Mouse (Mus musculus) liver, adult 2 months (tissue): ENCODE measurements at regions not wholly inside any gene's neighbourhood (a gene's known extent, or its start where the extent isn't known, plus 50 kb on each side); places are given as distances from the start of the nearest gene placed in this dataset.
"Not testable (repeated sequence)": the region's sequence is repeated elsewhere in the genome, so short reads cannot be mapped to it uniquely, and the experiment has no call there.

Experiments used
- DNase-seq: peaks from one replicate; pipeline ENCODE4 v3.0.0-alpha.2; 2011; ENCODE audit warnings: low read depth, low spot score; ENCODE audit errors: extremely low read depth
- H3K27ac ChIP-seq: fragments of 200-500 bp; replicated peaks from 2 replicates; pipeline ENCODE4 v1.5.1; 2012; ENCODE audit warnings: low read depth, mild to moderate bottlenecking, control low read depth, inconsistent platforms, low read length; ENCODE audit not compliant: insufficient read depth
- H3K27me3 ChIP-seq: fragments of 200-500 bp; 2 replicates; pipeline ENCODE4 v1.6.1; 2012; ENCODE audit warnings: mild to moderate bottlenecking, moderate library complexity, low read length, inconsistent platforms; ENCODE audit not compliant: control insufficient read depth, insufficient read depth
- H3K36me3 ChIP-seq: fragments of 200-500 bp; 2 replicates; pipeline ENCODE4 v1.6.1; 2012; ENCODE audit warnings: low read length, inconsistent platforms; ENCODE audit not compliant: control insufficient read depth, insufficient read depth
- H3K4me1 ChIP-seq: fragments of 200-500 bp; 2 replicates; pipeline ENCODE4 v1.6.1; 2011; ENCODE audit warnings: low read length; ENCODE audit not compliant: control insufficient read depth, insufficient read depth
- H3K4me3 ChIP-seq: fragments of 200-500 bp; 2 replicates; pipeline ENCODE4 v1.5.1; 2011; ENCODE audit warnings: low read depth, mild to moderate bottlenecking, control low read depth, low read length, moderate library complexity; ENCODE audit not compliant: insufficient read depth
- H3K79me2 ChIP-seq: fragments of 200-500 bp; 2 replicates; pipeline ENCODE4 v1.6.1; 2012; ENCODE audit warnings: inconsistent platforms, mild to moderate bottlenecking, low read length, moderate library complexity; ENCODE audit not compliant: control insufficient read depth, insufficient read depth
- H3K9ac ChIP-seq: fragments of 200-500 bp; 2 replicates; pipeline ENCODE4 v1.6.1; 2012; ENCODE audit warnings: low read depth, mild to moderate bottlenecking, control low read depth, inconsistent platforms, low read length
- CTCF ChIP-seq: fragments of 200-500 bp; IDR thresholded peaks from 2 replicates; pipeline ENCODE4 v1.5.1; 2011; ENCODE audit warnings: low read depth, low read length, control low read depth
- POLR2A ChIP-seq: fragments of 200-500 bp; IDR thresholded peaks from 2 replicates; pipeline ENCODE4 v1.6.1; 2011; ENCODE audit warnings: low read length, control low read depth; ENCODE audit not compliant: insufficient read depth; ENCODE audit errors: extremely low read depth
- WGBS: fragments of 180-500 bp; shearing (Covaris S2); methylation state at CpG from one replicate; pipeline ENCODE4 v1.1.7; 2018; 5-methylcytosine and 5-hydroxymethylcytosine counted together

DNA sequence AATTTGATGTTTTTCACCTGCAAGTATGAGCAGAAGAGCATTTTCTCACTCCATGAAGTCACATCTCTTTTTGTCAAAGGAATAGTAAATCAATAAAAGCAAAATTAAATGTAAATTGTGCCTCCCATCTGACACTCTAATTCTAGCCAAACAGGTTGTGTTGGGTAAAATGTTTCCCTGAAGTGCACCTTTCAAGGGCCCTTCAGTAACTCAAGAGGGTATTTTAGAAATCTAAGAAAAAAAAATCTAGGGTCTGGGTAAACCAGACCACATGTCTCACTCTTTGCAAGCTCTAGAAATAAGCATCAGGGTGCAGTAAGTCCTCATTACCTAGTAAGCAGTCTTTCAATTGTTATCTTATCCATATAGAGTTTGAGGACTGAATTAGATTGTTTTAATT is 521.2 kb downstream of the Serpinb8 start:
- DNase-seq = no peak
- H3K9ac ChIP-seq = no peak overlapping the region
- H3K4me3 ChIP-seq = no peak overlapping the region
- H3K79me2 ChIP-seq = no peaks in the 10 kb centered on the region
- H3K27ac ChIP-seq = no peak overlapping the region
- no peak for TF ChIP-seq CTCF
- TF ChIP-seq POLR2A = no peak
- H3K27me3 ChIP-seq = no peaks in the 10 kb centered on the region
- no peaks in the 10 kb centered on the region for H3K4me1 ChIP-seq
- no peaks in the 10 kb centered on the region for H3K36me3 ChIP-seq

DNA sequence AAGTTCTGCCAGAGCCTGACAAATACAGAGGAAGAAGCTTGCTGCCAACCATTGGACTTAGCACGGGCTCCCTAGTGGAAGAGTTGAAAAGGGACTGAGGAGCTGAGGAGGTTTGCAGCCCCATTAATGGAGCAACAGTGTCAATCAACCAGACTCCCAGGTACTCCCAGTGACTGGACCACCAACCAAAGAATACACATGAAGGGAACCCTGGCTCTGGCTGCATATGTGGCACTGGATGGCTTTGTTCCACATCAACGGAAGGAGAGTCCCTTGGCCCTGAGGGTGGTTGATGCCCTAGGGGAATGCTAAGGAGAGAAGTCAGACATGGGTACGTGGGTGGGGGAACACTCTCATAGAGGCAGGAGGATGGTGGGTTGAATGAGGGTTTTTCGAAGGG is 537.6 kb downstream of the Serpinb8 start:
- no peak for DNase-seq
- Histone ChIP-seq H3K27me3 (no peaks in the 10 kb centered on the region), H3K4me1 (no peaks in the 10 kb centered on the region), H3K4me3 (no peak overlapping the region), H3K9ac (no peak overlapping the region), H3K27ac (no peak overlapping the region), H3K79me2 (no peaks in the 10 kb centered on the region), H3K36me3 (no peaks in the 10 kb centered on the region)
- TF ChIP-seq CTCF (no peak), POLR2A (no peak)
- 70% methylated on average over 4 of the region's 4 CpGs for WGBS

DNA sequence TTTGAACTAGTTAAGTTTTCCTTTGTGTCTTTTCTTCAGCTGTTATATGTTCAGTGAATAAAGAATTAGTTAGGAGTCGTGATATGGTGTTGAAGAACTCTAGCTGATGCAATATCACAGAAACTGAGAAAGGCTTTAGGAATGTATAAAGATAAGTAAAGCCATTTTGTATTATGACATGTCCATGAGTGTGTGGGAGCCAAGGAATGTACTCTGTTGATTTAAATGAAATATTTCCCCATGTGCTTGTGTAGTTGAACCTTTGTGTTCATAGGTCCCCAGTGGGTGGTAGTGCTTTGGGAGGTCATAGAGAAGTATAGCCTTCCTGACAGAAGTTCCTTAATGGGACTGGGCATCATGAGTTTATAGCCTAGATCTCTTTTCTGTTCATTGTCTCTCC is 542.2 kb downstream of the Serpinb8 start:
- no peaks in the 10 kb centered on the region for H3K36me3 ChIP-seq
- no peaks in the 10 kb centered on the region for H3K27me3 ChIP-seq
- TF ChIP-seq POLR2A = no peak
- no peak for TF ChIP-seq CTCF
- H3K4me1 ChIP-seq = no peaks in the 10 kb centered on the region
- H3K4me3 ChIP-seq = no peak overlapping the region
- 54% methylated on average over 1 of the region's 1 CpGs for WGBS
- no peaks in the 10 kb centered on the region for H3K79me2 ChIP-seq
- H3K27ac ChIP-seq = no peak overlapping the region
- no peak for DNase-seq
- H3K9ac ChIP-seq = no peak overlapping the region

DNA sequence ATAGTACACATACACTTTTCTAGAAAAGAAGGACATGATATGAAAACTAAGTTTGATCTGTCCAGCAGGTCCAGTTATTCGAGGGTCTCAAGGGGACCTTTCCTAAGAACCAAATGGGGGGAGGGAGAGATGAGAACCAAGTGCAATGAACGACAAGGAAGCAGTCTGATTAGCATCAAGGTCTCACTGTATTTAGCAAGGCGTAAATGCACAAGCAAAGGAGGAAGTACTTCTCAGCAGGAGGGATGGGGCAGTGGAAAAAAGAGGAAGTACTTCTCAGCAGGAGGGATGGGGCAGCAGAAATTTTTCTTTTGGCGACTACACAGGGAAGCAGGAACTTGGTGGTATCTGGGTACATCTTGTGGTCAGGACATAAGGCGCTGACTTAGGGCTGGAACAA is 545.5 kb downstream of the Serpinb8 start:
- not testable (repeated sequence) for H3K79me2 ChIP-seq, H3K9ac ChIP-seq, H3K4me1 ChIP-seq, H3K27me3 ChIP-seq, H3K36me3 ChIP-seq, H3K4me3 ChIP-seq, H3K27ac ChIP-seq, DNase-seq
- WGBS = 65% methylated on average over 5 of the region's 5 CpGs

DNA sequence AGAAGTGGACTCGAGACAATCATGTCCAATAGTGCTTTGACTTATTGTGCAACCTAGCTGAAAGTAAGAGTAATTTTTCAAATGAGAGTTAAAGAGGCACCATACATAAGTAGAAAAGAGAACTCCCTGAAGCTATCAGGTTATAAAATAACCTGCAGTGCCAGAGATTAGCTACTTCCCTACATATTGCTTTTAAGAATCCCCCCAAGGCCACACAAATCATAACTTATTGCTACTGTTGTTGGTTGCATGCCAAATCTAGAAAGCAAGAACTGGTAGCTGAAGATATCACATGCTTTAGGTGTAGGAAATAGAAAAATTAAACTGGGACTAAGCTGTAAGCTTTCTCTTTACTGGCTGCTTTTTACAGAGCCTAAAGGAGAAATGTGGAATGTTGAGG is 554.3 kb downstream of the Serpinb8 start:
- Histone ChIP-seq H3K4me3 (no peak overlapping the region), H3K36me3 (no peaks in the 10 kb centered on the region), H3K79me2 (no peaks in the 10 kb centered on the region), H3K27ac (no peak overlapping the region), H3K27me3 (no peaks in the 10 kb centered on the region), H3K9ac (no peak overlapping the region), H3K4me1 (no peaks in the 10 kb centered on the region)
- 44% methylated on average over 1 of the region's 1 CpGs for WGBS
- TF ChIP-seq CTCF (no peak), POLR2A (no peak)
- no peak for DNase-seq

DNA sequence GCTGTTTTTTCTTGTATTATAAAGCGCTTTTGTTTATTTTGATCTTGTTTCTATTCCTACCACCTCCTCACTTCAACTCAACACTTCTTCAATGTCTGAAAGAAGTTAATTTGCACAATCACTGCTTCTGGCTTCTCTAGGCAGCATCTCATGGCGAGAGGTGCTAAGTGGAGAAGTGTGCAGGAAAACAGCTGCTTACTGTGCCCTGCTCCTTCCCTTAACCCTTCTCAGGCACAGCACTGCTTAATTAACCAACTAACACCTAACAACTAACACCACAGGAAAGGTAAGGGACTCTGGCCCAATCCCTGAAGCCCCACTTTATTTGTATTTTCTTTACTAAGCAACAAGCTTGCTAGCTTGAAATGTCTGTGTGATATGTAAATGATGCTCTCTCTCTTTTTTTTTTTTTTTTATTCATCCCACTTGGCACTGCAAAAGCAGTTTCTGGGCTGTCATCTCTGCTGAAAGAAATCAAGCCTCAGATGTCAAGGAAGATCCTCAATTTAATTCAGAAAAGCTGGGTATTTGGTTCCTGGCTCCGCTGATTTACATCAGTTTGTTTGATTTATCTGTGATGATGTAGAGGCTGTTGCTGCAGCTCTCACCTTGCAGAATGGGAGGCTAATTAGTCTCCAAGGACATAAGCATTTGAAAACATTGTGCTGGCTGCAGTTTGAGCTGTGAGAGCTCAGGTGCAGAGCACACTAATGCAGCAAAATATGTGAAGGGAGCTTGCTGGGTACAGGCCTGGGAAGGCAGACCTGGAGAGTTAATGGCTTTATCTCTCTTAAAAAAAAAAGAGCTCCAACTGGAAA is 591.8 kb downstream of the Serpinb8 start:
- WGBS = 41% methylated on average over 3 of the region's 3 CpGs
- DNase-seq = no peak
- Histone ChIP-seq H3K36me3 (no peaks in the 10 kb centered on the region), H3K9ac (no peak overlapping the region), H3K27ac (no peak overlapping the region), H3K4me3 (no peak overlapping the region), H3K27me3 (no peaks in the 10 kb centered on the region), H3K4me1 (no peaks in the 10 kb centered on the region), H3K79me2 (no peaks in the 10 kb centered on the region)
- TF ChIP-seq POLR2A (no peak), CTCF (no peak)
